Comparison of ENCODE assay signal across 8 mouse cellular contexts in the genomic region with DNA sequence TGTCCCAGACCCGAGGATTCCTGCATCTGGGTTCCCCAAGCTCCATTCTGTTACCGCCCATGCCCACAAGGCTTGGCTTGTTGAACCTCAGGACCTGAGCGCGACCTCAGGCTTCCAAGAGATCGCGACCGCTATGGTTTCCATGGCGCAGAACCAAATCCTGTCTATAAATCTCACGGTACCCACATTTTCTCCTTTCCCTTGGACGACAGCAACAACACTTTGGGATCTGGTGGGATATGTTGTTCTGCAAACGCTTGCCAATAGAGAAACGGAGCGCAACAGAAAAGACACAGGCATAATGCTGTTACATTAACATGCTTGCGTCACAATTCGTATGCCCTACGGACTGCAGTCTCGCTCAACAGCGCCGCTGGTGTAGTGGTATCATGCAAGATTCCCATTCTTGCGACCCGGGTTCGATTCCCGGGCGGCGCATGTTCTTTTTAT. TPM values are rescaled to one million over a fixed set of nuclear protein-coding genes. Genes with fewer than 3 reads are reported as not detected.
DNase-seq lines count a peak whose midpoint lies in the region; ATAC-seq and TF ChIP-seq lines count a peak whose summit lies in the region.

Gene Mettl26, plus strand, starts transcription at position 354 of the 450 bp plus-strand sequence.

- under 1% methylated on average over 25 of the region's 25 CpGs for WGBS in forebrain, embryonic 13.5 days
- under 1% methylated on average over 25 of the region's 25 CpGs for WGBS in heart, postnatal 0 days
- under 1% methylated on average over 25 of the region's 25 CpGs for WGBS in liver, embryonic 14.5 days (ENCODE audit: insufficient replicate concordance)
- WGBS in stomach, embryonic 15.5 days, result under 1% methylated on average over 25 of the region's 25 CpGs

- peak within 1 kb of the TSS; percentile 68 for H3K4me3 ChIP-seq in forebrain, embryonic 13.5 days
- peak within 1 kb of the TSS; percentile 80 for H3K4me3 ChIP-seq in heart, postnatal 0 days (ENCODE audit: low read depth, low read length)
- H3K4me3 ChIP-seq in liver, embryonic 14.5 days (ENCODE audit: insufficient read depth in 1 of 2, low read depth in 2 of 2, low read length in 2 of 2), result peak within 1 kb of the TSS; percentile 91 to 93
- H3K4me3 ChIP-seq in stomach, embryonic 15.5 days (replicated peaks), result peak within 1 kb of the TSS; percentile 88

- H3K27ac ChIP-seq in forebrain, embryonic 13.5 days, result peak within 1 kb of the TSS; percentile 96
- H3K27ac ChIP-seq in heart, postnatal 0 days (ENCODE audit: low read depth), result peak within 1 kb of the TSS; percentile 94
- H3K27ac ChIP-seq in liver, embryonic 14.5 days, result peak within 1 kb of the TSS; percentile 86
- peak within 1 kb of the TSS; percentile 96 for H3K27ac ChIP-seq in stomach, embryonic 15.5 days

- H3K36me3 ChIP-seq in forebrain, embryonic 13.5 days (ENCODE audit: poor library complexity, severe bottlenecking), result peaks cover 23% of the 10 kb centered on the region
- no peaks in the 10 kb centered on the region for H3K36me3 ChIP-seq in heart, postnatal 0 days (replicated peaks; ENCODE audit: control insufficient read depth, insufficient read depth, low read length)
- peaks cover 3% of the 10 kb centered on the region; the same call in 1 of the 2 replicates for H3K36me3 ChIP-seq in liver, embryonic 14.5 days (replicated peaks; ENCODE audit: control insufficient read depth, insufficient read depth, low read depth)
- H3K36me3 ChIP-seq in stomach, embryonic 15.5 days, result no peaks in the 10 kb centered on the region; the same call in 1 of the 2 replicates

- H3K4me2 ChIP-seq in forebrain, embryonic 13.5 days, result peak within 1 kb of the TSS; percentile 89
- peak within 1 kb of the TSS; percentile 90 for H3K4me2 ChIP-seq in heart, postnatal 0 days (ENCODE audit: low read depth, low read length)
- peak within 1 kb of the TSS; percentile 94 for H3K4me2 ChIP-seq in liver, embryonic 14.5 days (ENCODE audit: low read depth)
- peak within 1 kb of the TSS; percentile 82 for H3K4me2 ChIP-seq in stomach, embryonic 15.5 days

- H3K4me1 ChIP-seq in forebrain, embryonic 13.5 days, result peaks cover 22% of the 10 kb centered on the region
- H3K4me1 ChIP-seq in heart, postnatal 0 days (ENCODE audit: control insufficient read depth, insufficient read depth), result peaks cover 18% of the 10 kb centered on the region; the same call in 1 of the 2 replicates
- peaks cover 4 to 13% of the 10 kb centered on the region in 2 experiments for H3K4me1 ChIP-seq in liver, embryonic 14.5 days (replicated peaks; ENCODE audit: control insufficient read depth in 2 of 2, insufficient read depth in 2 of 2, low read length in 1 of 2)
- peaks cover 20% of the 10 kb centered on the region for H3K4me1 ChIP-seq in stomach, embryonic 15.5 days

- no peaks in the 10 kb centered on the region for H3K9me3 ChIP-seq in forebrain, embryonic 13.5 days (replicated peaks)
- no peaks in the 10 kb centered on the region for H3K9me3 ChIP-seq in heart, postnatal 0 days (replicated peaks; ENCODE audit: control insufficient read depth, low read length)
- H3K9me3 ChIP-seq in liver, embryonic 14.5 days (ENCODE audit: control insufficient read depth, low read length), result no peaks in the 10 kb centered on the region
- H3K9me3 ChIP-seq in stomach, embryonic 15.5 days, result no peaks in the 10 kb centered on the region

- TF ChIP-seq EP300 in heart, postnatal 0 days (IDR thresholded peaks at IDR 0.05; ENCODE audit: low read depth), result no peak
- no peak for TF ChIP-seq EP300 in liver, embryonic 14.5 days (IDR thresholded peaks at IDR 0.05; ENCODE audit: low read depth)

- peak; percentile 38; the same call in 1 of the 2 replicates for ATAC-seq in cerebellum, adult (ENCODE audit: insufficient number of reproducible peaks, low FRiP score, low TSS enrichment)
- ATAC-seq in forebrain, embryonic 13.5 days, result peak; percentile 82
- peak; percentile 76 for ATAC-seq in heart, postnatal 0 days (ENCODE audit: insufficient read depth, low read depth)
- ATAC-seq in liver, embryonic 14.5 days (ENCODE audit: insufficient read depth), result peak; percentile 79
- peak; percentile 73 for ATAC-seq in stomach, embryonic 15.5 days (ENCODE audit: insufficient read depth, low FRiP score, low read depth)

- peak; percentile 2; the same call in 1 of the 2 replicates for TF ChIP-seq CTCF in heart, postnatal 0 days (IDR thresholded peaks at IDR 0.05; ENCODE audit: low read depth)
- TF ChIP-seq CTCF in liver, embryonic 14.5 days (IDR thresholded peaks at IDR 0.05; ENCODE audit: low read depth), result 0 out of 2 replicates have a peak, but pooled peaks have one; percentile 39

- no peaks in the 10 kb centered on the region for H3K27me3 ChIP-seq in forebrain, embryonic 13.5 days
- H3K27me3 ChIP-seq in heart, postnatal 0 days (ENCODE audit: control insufficient read depth, insufficient read depth, low read length), result no peaks in the 10 kb centered on the region
- no peaks in the 10 kb centered on the region for H3K27me3 ChIP-seq in liver, embryonic 14.5 days (ENCODE audit: control insufficient read depth, insufficient read depth, low read length)
- H3K27me3 ChIP-seq in stomach, embryonic 15.5 days (replicated peaks), result no peaks in the 10 kb centered on the region

- peak; percentile 87 for DNase-seq in ES-CJ7 (ENCODE audit: low read depth, low spot score)
- DNase-seq in heart, postnatal 0 days (ENCODE audit: low spot score), result peak; percentile 48
- peak; percentile 93 to 95 for DNase-seq in kidney, postnatal 36 days
- peak; percentile 77 for DNase-seq in liver, embryonic 14.5 days (ENCODE audit: low read depth in 3 of 3, low spot score in 3 of 3)
- peak; percentile 98 for DNase-seq in neural tube, embryonic 10.5 days (ENCODE audit: extremely low spot score, low spot score)

- peak within 1 kb of the TSS; percentile 83 for H3K9ac ChIP-seq in forebrain, embryonic 13.5 days
- peak within 1 kb of the TSS; percentile 66 for H3K9ac ChIP-seq in heart, postnatal 0 days (replicated peaks; ENCODE audit: low read depth, low read length)
- H3K9ac ChIP-seq in liver, embryonic 14.5 days (replicated peaks), result peak within 1 kb of the TSS; percentile 75
- peak within 1 kb of the TSS; percentile 73 for H3K9ac ChIP-seq in stomach, embryonic 15.5 days

RNA-seq across cellular contexts. Expression of gene Mettl26, which starts in this region (rescaled TPM):
- polyA plus RNA-seq in forebrain, embryonic 13.5 days (2015; fragmentation: Nextera tagmentation; extraction: Ambion mirVana), result 62.5 and 67.1 TPM in 2 replicates
- total RNA-seq in heart, postnatal 0 days (2014; rRNA removed; ENCODE audit: low replicate concordance), result 23.1 and 28.1 TPM in 2 replicates
- 27.8 and 28.0 TPM in 2 replicates for polyA plus RNA-seq in heart, postnatal 0 days (2015; fragmentation: Nextera tagmentation; extraction: Ambion mirVana)
- 45.3 and 47.6 TPM in 2 replicates for polyA plus RNA-seq in liver, embryonic 14.5 days (2012; rRNA removed)
- polyA plus RNA-seq in liver, embryonic 14.5 days (2014; fragmentation: Nextera tagmentation; extraction: Ambion mirVana), result 46.5 and 50.3 TPM in 2 replicates
- polyA plus RNA-seq in stomach, embryonic 15.5 days (2015; fragmentation: Nextera tagmentation; extraction: Ambion mirVana), result 67.4 and 68.3 TPM in 2 replicates

Comparison
In these comparisons a context has a peak if more than half of its experiments do, and no peak if none do; other contexts are left out.
1. Peak in every context shown above with its lines: DNase-seq, ATAC-seq, H3K4me3 ChIP-seq and H3K27ac ChIP-seq.
2. DNase-seq: peak in every context shown above with its lines; median percentile 98 in neural tube, embryonic 10.5 days; 94 in kidney, postnatal 36 days; 87 in ES-CJ7; 77 in liver, embryonic 14.5 days; 48 in heart, postnatal 0 days.